Mouse (Mus musculus): Measurements from ENCODE around the gene Exoc1.

DNA sequence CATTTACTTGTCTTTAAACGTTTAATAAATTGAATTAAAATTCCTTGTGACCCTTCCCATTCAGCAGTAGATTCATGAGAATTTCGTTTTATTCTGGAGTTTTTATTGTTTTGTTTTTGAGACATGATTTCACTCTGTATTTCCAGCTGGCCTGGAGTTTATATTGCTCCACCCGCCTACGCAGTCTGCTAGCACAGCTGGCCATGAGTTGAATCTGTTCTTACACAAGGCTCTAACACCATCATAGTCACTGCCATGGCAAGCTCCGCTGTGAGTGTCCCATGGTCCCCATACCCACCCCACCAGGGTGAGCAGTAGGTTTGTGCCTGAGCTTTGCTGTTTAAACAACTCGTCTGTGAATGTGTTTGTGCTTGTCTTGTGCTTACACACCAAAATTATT is 4.1 kb downstream of the Exoc1 start:
- TF ChIP-seq CTCF (IDR thresholded peaks at IDR 0.05; ENCODE audit: low read depth, low read length) (no peak), POLR2A (IDR thresholded peaks at IDR 0.05; ENCODE audit: extremely low read depth, insufficient read depth, low read length) (no peak)
